Mouse (Mus musculus): Measurements from ENCODE around the gene Esrra. TPM values are rescaled to one million over a fixed set of nuclear protein-coding genes. Genes with fewer than 3 reads are reported as not detected.
"Not testable (repeated sequence)": the region's sequence is repeated elsewhere in the genome, so short reads cannot be mapped to it uniquely, and the experiment has no call there.

Esrra gene
- total and polyA plus RNA-seq, 2 experiments from 2014 or later: 7.2 to 31.6 TPM

DNA sequence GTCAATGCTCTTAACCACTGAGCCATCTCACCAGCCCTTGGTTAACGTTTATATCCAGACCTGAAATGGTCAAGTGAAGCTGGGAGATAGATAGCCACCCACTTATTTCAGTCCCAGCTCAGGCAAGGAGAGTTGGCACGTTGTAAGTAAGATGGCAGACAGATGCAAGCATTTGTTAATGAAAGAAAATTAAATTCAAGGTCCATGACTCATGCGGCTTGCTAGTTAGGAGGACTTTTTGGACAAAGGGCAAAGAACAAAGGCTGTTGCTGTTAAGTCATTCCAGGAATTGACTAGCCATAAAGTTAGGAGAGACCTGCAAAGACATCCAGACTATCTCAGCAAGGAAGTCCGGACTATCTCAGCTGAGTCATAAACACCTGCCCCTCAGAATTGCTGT, 22.0 kb downstream of the Esrra start:
- ATAC-seq (ENCODE audit: low FRiP score): no peak
- 89% methylated on average over 4 of the region's 4 CpGs for WGBS
- Histone ChIP-seq H3K4me1 (ENCODE audit: insufficient read depth, low read length) (no peaks in the 10 kb centered on the region), H3K9ac (replicated peaks; ENCODE audit: low read length, poor library complexity, severe bottlenecking) (no peak overlapping the region), H3K27ac (ENCODE audit: low read depth, low read length) (no peak overlapping the region), H3K4me3 (ENCODE audit: low read depth, low read length) (no peak overlapping the region), H3K9me3 (ENCODE audit: low read length) (peaks cover 6% of the 10 kb centered on the region; the same call in 1 of the 2 replicates), H3K4me2 (ENCODE audit: low read depth, low read length, poor library complexity, severe bottlenecking) (no peak overlapping the region), H3K27me3 (ENCODE audit: insufficient read depth, low read length) (0 out of 2 replicates have a peak, but pooled peaks cover 3% of the 10 kb centered on the region), H3K36me3 (ENCODE audit: insufficient read depth, low read length) (peaks cover 2% of the 10 kb centered on the region; the same call in 1 of the 2 replicates)
- no peak for DNase-seq (ENCODE audit: low spot score)
- no peak for TF ChIP-seq CTCF (IDR thresholded peaks at IDR 0.05)

DNA sequence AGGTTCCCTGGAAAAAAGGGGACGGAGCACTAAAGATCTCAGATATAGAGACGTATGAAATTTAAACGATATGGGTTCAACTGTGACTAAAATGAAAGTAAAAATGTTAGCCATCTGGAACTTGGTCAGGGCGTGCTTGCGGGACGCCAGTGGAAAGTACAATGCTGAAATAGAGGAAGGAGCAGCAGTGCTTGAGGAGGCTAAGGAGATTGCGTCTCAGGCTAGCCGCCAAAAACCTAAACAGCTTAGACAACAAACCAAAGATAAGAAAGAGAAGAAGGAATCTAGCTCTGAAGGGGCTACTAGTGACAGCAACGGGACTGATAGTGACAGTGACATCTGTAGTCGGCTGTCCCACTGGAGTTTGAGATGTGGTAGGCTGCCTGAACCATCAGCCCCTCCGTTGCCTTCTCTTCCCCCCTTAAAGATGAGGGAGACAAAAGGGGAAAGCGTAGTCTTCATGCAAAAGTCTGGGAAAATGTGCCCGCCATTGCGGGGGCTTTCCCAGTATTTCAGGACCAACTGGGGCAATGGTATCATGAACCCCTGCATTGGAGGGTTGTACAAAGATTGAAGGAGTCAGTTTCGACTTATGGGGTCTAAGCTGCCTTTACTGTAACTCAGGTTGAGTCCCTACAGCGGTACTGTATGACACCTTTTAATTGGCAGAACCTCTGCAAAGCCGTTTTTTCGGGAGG, 25.9 kb downstream of the Esrra start:
- H3K36me3 ChIP-seq (ENCODE audit: insufficient read depth, low read length); H3K9me3 ChIP-seq (ENCODE audit: low read length); H3K27me3 ChIP-seq (ENCODE audit: insufficient read depth, low read length); H3K27ac ChIP-seq (ENCODE audit: low read depth, low read length); H3K4me2 ChIP-seq (ENCODE audit: low read depth, low read length, poor library complexity, severe bottlenecking); DNase-seq (ENCODE audit: low spot score); H3K4me1 ChIP-seq (ENCODE audit: insufficient read depth, low read length); H3K9ac ChIP-seq (replicated peaks; ENCODE audit: low read length, poor library complexity, severe bottlenecking); ATAC-seq (ENCODE audit: low FRiP score); H3K4me3 ChIP-seq (ENCODE audit: low read depth, low read length): not testable (repeated sequence)
- 91% methylated on average over 18 of the region's 18 CpGs for WGBS

GRCm38 (mm10) chr19:6893731-6894451, 27.7 kb downstream of the Esrra start:
- Histone ChIP-seq H3K4me2 (ENCODE audit: low read depth, low read length, poor library complexity, severe bottlenecking) (no peak overlapping the region), H3K9me3 (ENCODE audit: low read length) (peaks cover 6% of the 10 kb centered on the region; the same call in 1 of the 2 replicates), H3K4me3 (ENCODE audit: low read depth, low read length) (no peak overlapping the region), H3K9ac (replicated peaks; ENCODE audit: low read length, poor library complexity, severe bottlenecking) (no peak overlapping the region), H3K36me3 (ENCODE audit: insufficient read depth, low read length) (no peaks in the 10 kb centered on the region), H3K4me1 (ENCODE audit: insufficient read depth, low read length) (no peaks in the 10 kb centered on the region), H3K27me3 (ENCODE audit: insufficient read depth, low read length) (0 out of 2 replicates have a peak, but pooled peaks cover 3% of the 10 kb centered on the region), H3K27ac (ENCODE audit: low read depth, low read length) (no peak overlapping the region)
- TF ChIP-seq CTCF (IDR thresholded peaks at IDR 0.05): no peak
- WGBS: 94% methylated on average over 14 of the region's 14 CpGs
- ATAC-seq (ENCODE audit: low FRiP score): no peak
- DNase-seq (ENCODE audit: low spot score): no peak

GRCm38 (mm10) chr19:6892512-6892911, 29.1 kb downstream of the Esrra start:
- Histone ChIP-seq H3K4me1 (ENCODE audit: insufficient read depth, low read length) (no peaks in the 10 kb centered on the region), H3K4me2 (ENCODE audit: low read depth, low read length, poor library complexity, severe bottlenecking) (no peak overlapping the region), H3K36me3 (ENCODE audit: insufficient read depth, low read length) (no peaks in the 10 kb centered on the region), H3K27ac (ENCODE audit: low read depth, low read length) (no peak overlapping the region), H3K9ac (replicated peaks; ENCODE audit: low read length, poor library complexity, severe bottlenecking) (no peak overlapping the region), H3K9me3 (ENCODE audit: low read length) (peaks cover 6% of the 10 kb centered on the region; the same call in 1 of the 2 replicates), H3K27me3 (ENCODE audit: insufficient read depth, low read length) (no peaks in the 10 kb centered on the region), H3K4me3 (ENCODE audit: low read depth, low read length) (no peak overlapping the region)
- TF ChIP-seq CTCF (IDR thresholded peaks at IDR 0.05): no peak
- WGBS: 77% methylated on average over 4 of the region's 4 CpGs
- ATAC-seq (ENCODE audit: low FRiP score): no peak
- DNase-seq (ENCODE audit: low spot score): no peak

GRCm38 (mm10) chr19:6877965-6878364, 43.6 kb downstream of the Esrra start:
- ATAC-seq (ENCODE audit: low FRiP score) (no peak), DNase-seq (ENCODE audit: low spot score) (no peak)
- no peak overlapping the region for H3K9ac ChIP-seq (replicated peaks; ENCODE audit: low read length, poor library complexity, severe bottlenecking)
- no peak overlapping the region for H3K4me3 ChIP-seq (ENCODE audit: low read depth, low read length)
- no peaks in the 10 kb centered on the region for H3K36me3 ChIP-seq (ENCODE audit: insufficient read depth, low read length)
- no peaks in the 10 kb centered on the region for H3K27me3 ChIP-seq (ENCODE audit: insufficient read depth, low read length)
- TF ChIP-seq CTCF (IDR thresholded peaks at IDR 0.05): no peak
- WGBS: 90% methylated on average over 4 of the region's 4 CpGs
- H3K4me2 ChIP-seq (ENCODE audit: low read depth, low read length, poor library complexity, severe bottlenecking): no peak overlapping the region
- no peak overlapping the region for H3K27ac ChIP-seq (ENCODE audit: low read depth, low read length)
- H3K4me1 ChIP-seq (ENCODE audit: insufficient read depth, low read length): no peaks in the 10 kb centered on the region
- peaks cover 3% of the 10 kb centered on the region; the same call in 1 of the 2 replicates for H3K9me3 ChIP-seq (ENCODE audit: low read length)

DNA sequence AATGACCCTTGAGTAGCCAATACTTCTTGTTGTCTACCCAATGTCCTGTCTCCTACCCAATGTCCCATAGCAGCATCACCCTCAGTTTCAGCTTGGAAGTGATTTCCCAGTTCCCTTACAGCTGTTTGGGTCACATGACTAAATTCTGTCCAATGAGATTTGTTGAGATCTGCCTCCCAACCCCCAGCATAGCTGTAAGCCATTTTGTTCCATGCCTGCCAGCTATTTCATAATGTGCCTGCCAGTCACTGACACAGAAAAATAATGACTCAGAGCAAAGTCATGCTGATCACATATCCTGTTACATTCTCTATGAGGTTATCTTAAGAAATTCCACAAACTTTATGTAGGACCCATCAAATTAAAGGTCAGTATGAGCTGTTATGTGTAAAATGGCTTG, 44.8 kb downstream of the Esrra start:
- no peak overlapping the region for H3K4me2 ChIP-seq (ENCODE audit: low read depth, low read length, poor library complexity, severe bottlenecking)
- no peaks in the 10 kb centered on the region for H3K27me3 ChIP-seq (ENCODE audit: insufficient read depth, low read length)
- H3K36me3 ChIP-seq (ENCODE audit: insufficient read depth, low read length): no peaks in the 10 kb centered on the region
- H3K9me3 ChIP-seq (ENCODE audit: low read length): peaks cover 3% of the 10 kb centered on the region; the same call in 1 of the 2 replicates
- H3K4me1 ChIP-seq (ENCODE audit: insufficient read depth, low read length): no peaks in the 10 kb centered on the region
- no peak overlapping the region for H3K9ac ChIP-seq (replicated peaks; ENCODE audit: low read length, poor library complexity, severe bottlenecking)
- DNase-seq (ENCODE audit: low spot score) (no peak), ATAC-seq (ENCODE audit: low FRiP score) (no peak)
- no peak overlapping the region for H3K27ac ChIP-seq (ENCODE audit: low read depth, low read length)
- no peak for TF ChIP-seq CTCF (IDR thresholded peaks at IDR 0.05)
- H3K4me3 ChIP-seq (ENCODE audit: low read depth, low read length): no peak overlapping the region
